Mouse (Mus musculus): ENCODE measurements around the gene Rnd3. TPM values are rescaled to one million over a fixed set of nuclear protein-coding genes. Genes with fewer than 3 reads are reported as not detected.
A peak's percentile ranks its signal among the peaks of the same experiment; 100 is the strongest.

The Rnd3 gene
- 16.2 and 16.7 TPM in 2 replicates for total RNA-seq (2014; rRNA removed)
- polyA plus RNA-seq (2012; rRNA removed), result 1.9 and 2.4 TPM in 2 replicates

DNA sequence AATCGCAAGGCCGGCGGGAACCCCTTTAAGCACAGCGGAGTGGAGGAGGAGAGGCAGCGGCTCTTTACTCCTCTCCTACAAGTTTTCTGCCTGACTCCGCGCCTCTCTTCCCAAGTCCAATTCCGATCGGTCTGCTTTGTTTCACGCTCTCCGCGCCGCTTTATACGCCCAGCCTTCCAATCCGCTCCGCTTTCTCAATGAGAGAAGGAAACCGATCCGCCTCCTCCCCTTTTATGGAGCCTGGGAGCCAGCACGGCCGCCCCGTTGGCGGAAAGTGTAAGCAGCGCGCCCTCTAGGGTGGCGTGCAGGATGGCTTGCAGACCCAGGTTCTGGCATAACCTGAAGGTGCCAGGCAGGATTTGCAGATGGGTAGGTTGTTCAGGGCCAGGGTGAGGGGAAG lies at the start of gene Rnd3:
Gene Rnd3, minus strand, starts transcription at position 137 of the 400 bp plus-strand sequence.
- Histone ChIP-seq H3K79me2 (ENCODE audit: control insufficient read depth, insufficient read depth, low read length) (peaks cover 20% of the 10 kb centered on the region; the same call in 1 of the 2 replicates), H3K4me3 (ENCODE audit: insufficient read depth, low read depth, low read length) (peak within 1 kb of the TSS; percentile 82), H3K9ac (ENCODE audit: low read depth, low read length) (peak within 1 kb of the TSS; percentile 96), H3K4me1 (ENCODE audit: control insufficient read depth, insufficient read depth, low read length) (peaks cover 10% of the 10 kb centered on the region), H3K36me3 (ENCODE audit: control insufficient read depth, insufficient read depth, low read length) (no peaks in the 10 kb centered on the region), H3K27ac (replicated peaks; ENCODE audit: insufficient read depth, low read depth, low read length) (peak within 1 kb of the TSS; percentile 97), H3K27me3 (ENCODE audit: control insufficient read depth, insufficient read depth, low read length) (no peaks in the 10 kb centered on the region)
- WGBS, result 0% methylated on average over 25 of the region's 25 CpGs
- peak; percentile 93 for DNase-seq (ENCODE audit: extremely low read depth, low read depth, low spot score)
- TF ChIP-seq CTCF (IDR thresholded peaks at IDR 0.05; ENCODE audit: low read depth, low read length) (peak; percentile 96), POLR2A (IDR thresholded peaks at IDR 0.05; ENCODE audit: extremely low read depth, insufficient read depth, low read length) (peak; percentile 98)

DNA sequence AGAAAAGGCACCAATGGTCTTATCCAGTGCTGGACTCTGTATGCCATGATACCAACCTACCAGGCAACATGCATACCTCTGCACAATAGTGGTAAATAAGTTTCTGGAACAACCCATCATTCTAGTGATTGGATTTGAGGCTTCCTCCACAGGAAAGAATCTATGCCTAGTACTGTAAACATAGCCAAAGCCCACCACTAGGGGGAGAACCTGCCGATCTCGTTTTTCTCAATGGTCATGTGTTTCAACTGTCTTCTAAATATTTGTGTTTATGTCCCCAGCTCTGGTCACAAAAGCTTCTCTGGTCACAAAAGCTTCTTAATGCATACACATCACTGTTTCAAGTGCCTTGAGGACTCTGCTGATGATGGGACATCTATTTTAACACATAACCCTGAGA lies 43.4 kb upstream of the Rnd3 start:
- TF ChIP-seq POLR2A (IDR thresholded peaks at IDR 0.05; ENCODE audit: extremely low read depth, insufficient read depth, low read length), result no peak
- DNase-seq (ENCODE audit: extremely low read depth, low read depth, low spot score), result no peak

DNA sequence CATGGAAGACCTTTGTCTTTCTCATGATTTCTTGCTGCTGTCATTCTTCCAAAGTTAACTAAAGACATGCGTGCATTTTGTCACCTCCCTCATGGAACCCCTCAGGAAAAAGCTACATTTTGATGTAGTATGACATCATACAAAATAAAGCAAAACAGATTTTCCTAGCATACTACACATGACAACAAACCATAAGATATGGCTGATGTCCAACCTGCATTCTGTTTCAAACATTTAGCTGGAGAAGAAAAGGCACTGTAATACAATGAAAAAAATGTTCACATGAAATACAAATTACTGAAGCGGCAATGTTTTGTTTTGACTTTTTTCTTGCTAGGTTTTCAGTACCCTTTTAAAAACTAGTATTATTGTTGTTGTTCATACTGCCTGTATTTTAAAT lies 36.9 kb upstream of the Rnd3 start:
- Histone ChIP-seq H3K79me2 (ENCODE audit: control insufficient read depth, insufficient read depth, low read length) (no peaks in the 10 kb centered on the region), H3K9ac (ENCODE audit: low read depth, low read length) (no peak overlapping the region), H3K4me1 (ENCODE audit: control insufficient read depth, insufficient read depth, low read length) (no peaks in the 10 kb centered on the region), H3K36me3 (ENCODE audit: control insufficient read depth, insufficient read depth, low read length) (no peaks in the 10 kb centered on the region), H3K27ac (replicated peaks; ENCODE audit: insufficient read depth, low read depth, low read length) (no peak overlapping the region), H3K27me3 (ENCODE audit: control insufficient read depth, insufficient read depth, low read length) (no peaks in the 10 kb centered on the region), H3K4me3 (ENCODE audit: insufficient read depth, low read depth, low read length) (no peak overlapping the region)
- DNase-seq (ENCODE audit: extremely low read depth, low read depth, low spot score), result no peak
- WGBS, result 95% methylated on average over 2 of the region's 2 CpGs
- TF ChIP-seq CTCF (IDR thresholded peaks at IDR 0.05; ENCODE audit: low read depth, low read length) (no peak), POLR2A (IDR thresholded peaks at IDR 0.05; ENCODE audit: extremely low read depth, insufficient read depth, low read length) (no peak)

More for the DNA sequence above, 43.4 kb upstream of the Rnd3 start:
- Histone ChIP-seq H3K36me3 (ENCODE audit: control insufficient read depth, insufficient read depth, low read length) (no peaks in the 10 kb centered on the region), H3K27ac (replicated peaks; ENCODE audit: insufficient read depth, low read depth, low read length) (no peak overlapping the region), H3K27me3 (ENCODE audit: control insufficient read depth, insufficient read depth, low read length) (no peaks in the 10 kb centered on the region), H3K79me2 (ENCODE audit: control insufficient read depth, insufficient read depth, low read length) (no peaks in the 10 kb centered on the region), H3K4me3 (ENCODE audit: insufficient read depth, low read depth, low read length) (no peak overlapping the region), H3K9ac (ENCODE audit: low read depth, low read length) (no peak overlapping the region), H3K4me1 (ENCODE audit: control insufficient read depth, insufficient read depth, low read length) (no peaks in the 10 kb centered on the region)
- 62% methylated on average over 2 of the region's 2 CpGs for WGBS

DNA sequence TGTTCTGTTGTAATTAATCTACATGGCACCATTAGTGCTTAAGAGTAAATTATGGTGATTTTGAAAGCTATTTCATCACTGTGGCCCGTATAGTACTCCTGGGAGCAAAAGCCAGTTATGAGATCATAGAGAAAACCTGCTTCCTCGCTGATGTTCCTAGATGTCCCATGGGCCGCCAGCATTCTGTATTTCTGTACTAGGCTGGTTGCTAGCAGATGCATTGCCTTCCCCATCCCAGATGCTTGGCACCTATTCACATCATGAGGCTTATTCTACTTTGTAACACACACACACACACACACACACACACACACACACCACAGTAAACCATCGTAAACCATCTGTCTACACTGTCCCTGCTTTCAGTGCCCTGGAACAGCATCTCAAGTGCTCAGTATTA lies 34.1 kb upstream of the Rnd3 start:
- no peaks in the 10 kb centered on the region for H3K27me3 ChIP-seq (ENCODE audit: control insufficient read depth, insufficient read depth, low read length)
- no peaks in the 10 kb centered on the region for H3K79me2 ChIP-seq (ENCODE audit: control insufficient read depth, insufficient read depth, low read length)
- no peak overlapping the region for H3K9ac ChIP-seq (ENCODE audit: low read depth, low read length)
- TF ChIP-seq POLR2A (IDR thresholded peaks at IDR 0.05; ENCODE audit: extremely low read depth, insufficient read depth, low read length), result no peak
- TF ChIP-seq CTCF (IDR thresholded peaks at IDR 0.05; ENCODE audit: low read depth, low read length), result no peak
- no peak overlapping the region for H3K4me3 ChIP-seq (ENCODE audit: insufficient read depth, low read depth, low read length)
- no peaks in the 10 kb centered on the region for H3K4me1 ChIP-seq (ENCODE audit: control insufficient read depth, insufficient read depth, low read length)
- H3K36me3 ChIP-seq (ENCODE audit: control insufficient read depth, insufficient read depth, low read length), result no peaks in the 10 kb centered on the region
- no peak for DNase-seq (ENCODE audit: extremely low read depth, low read depth, low spot score)
- 93% methylated on average over 4 of the region's 4 CpGs for WGBS
- H3K27ac ChIP-seq (replicated peaks; ENCODE audit: insufficient read depth, low read depth, low read length), result no peak overlapping the region

DNA sequence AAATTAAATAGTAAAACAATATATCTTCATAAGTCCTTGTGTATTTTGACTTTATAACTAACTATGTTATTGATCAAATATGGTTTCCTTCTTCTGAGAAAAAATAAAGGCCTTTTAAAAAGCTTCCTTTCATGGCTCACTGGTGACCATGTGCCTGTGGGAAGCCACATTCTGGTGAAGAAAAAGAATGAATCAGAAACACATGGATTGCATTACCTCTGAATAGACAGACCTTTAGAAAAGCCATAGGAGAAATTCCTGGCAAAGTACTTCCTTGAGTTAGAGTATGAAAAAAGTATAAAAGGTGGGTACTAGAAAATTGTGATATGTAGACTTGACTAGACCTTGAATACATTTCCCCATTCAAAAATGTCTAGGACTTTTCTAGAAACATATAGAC lies 32.5 kb upstream of the Rnd3 start:
- no peak for DNase-seq (ENCODE audit: extremely low read depth, low read depth, low spot score)
- H3K36me3 ChIP-seq (ENCODE audit: control insufficient read depth, insufficient read depth, low read length), result no peaks in the 10 kb centered on the region

DNA sequence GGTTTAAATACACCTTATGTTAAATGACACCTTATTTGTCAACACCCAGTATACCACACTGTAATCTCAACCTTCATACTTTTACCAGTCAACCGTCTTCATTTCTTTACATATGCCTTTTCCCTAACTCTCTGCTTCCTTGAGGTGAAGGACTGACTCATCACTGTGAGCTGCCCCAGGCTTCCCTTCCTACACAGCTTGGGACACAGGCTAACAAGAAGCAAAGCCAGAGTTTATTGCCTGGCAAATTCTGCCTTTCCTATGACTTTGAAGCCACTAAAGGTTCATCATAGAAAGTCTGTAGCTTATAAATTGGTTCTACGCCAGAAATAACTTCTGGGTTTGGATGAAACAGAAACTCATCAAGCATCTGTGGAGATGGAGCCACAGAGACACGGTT lies 30.2 kb upstream of the Rnd3 start:
- no peak for TF ChIP-seq CTCF (IDR thresholded peaks at IDR 0.05; ENCODE audit: low read depth, low read length)
- TF ChIP-seq POLR2A (IDR thresholded peaks at IDR 0.05; ENCODE audit: extremely low read depth, insufficient read depth, low read length), result no peak
- DNase-seq (ENCODE audit: extremely low read depth, low read depth, low spot score), result no peak
- Histone ChIP-seq H3K79me2 (ENCODE audit: control insufficient read depth, insufficient read depth, low read length) (no peaks in the 10 kb centered on the region), H3K4me1 (ENCODE audit: control insufficient read depth, insufficient read depth, low read length) (no peaks in the 10 kb centered on the region), H3K4me3 (ENCODE audit: insufficient read depth, low read depth, low read length) (no peak overlapping the region), H3K36me3 (ENCODE audit: control insufficient read depth, insufficient read depth, low read length) (no peaks in the 10 kb centered on the region), H3K9ac (ENCODE audit: low read depth, low read length) (no peak overlapping the region), H3K27me3 (ENCODE audit: control insufficient read depth, insufficient read depth, low read length) (no peaks in the 10 kb centered on the region), H3K27ac (replicated peaks; ENCODE audit: insufficient read depth, low read depth, low read length) (no peak overlapping the region)
- WGBS, result 88% methylated on average over 3 of the region's 3 CpGs

More for the DNA sequence above, 32.5 kb upstream of the Rnd3 start:
- Histone ChIP-seq H3K4me1 (ENCODE audit: control insufficient read depth, insufficient read depth, low read length) (no peaks in the 10 kb centered on the region), H3K9ac (ENCODE audit: low read depth, low read length) (no peak overlapping the region), H3K27me3 (ENCODE audit: control insufficient read depth, insufficient read depth, low read length) (no peaks in the 10 kb centered on the region), H3K27ac (replicated peaks; ENCODE audit: insufficient read depth, low read depth, low read length) (no peak overlapping the region), H3K79me2 (ENCODE audit: control insufficient read depth, insufficient read depth, low read length) (no peaks in the 10 kb centered on the region), H3K4me3 (ENCODE audit: insufficient read depth, low read depth, low read length) (no peak overlapping the region)
- TF ChIP-seq POLR2A (IDR thresholded peaks at IDR 0.05; ENCODE audit: extremely low read depth, insufficient read depth, low read length), result no peak
- TF ChIP-seq CTCF (IDR thresholded peaks at IDR 0.05; ENCODE audit: low read depth, low read length), result no peak
